Comparison of ENCODE assay signal across 8 mouse cellular contexts in the genomic region with DNA sequence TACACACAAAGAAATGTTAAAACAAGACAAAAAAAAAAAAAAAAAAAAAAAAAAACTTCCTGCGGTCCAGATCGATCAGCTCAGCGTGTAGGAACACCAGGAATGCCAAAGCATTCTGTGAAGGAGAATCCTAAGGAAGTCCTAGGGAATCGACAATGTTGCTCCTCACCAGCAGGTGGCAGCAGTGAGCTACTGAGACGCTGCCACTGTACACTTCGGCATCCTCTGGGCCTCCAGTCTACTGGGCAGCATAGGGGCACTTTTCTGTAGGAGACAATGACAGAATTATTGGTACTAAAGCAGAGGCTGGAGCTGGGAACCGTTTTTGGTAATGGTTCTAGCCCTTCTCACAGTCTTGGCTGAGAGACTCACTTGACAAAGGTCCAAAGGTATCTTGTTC. TPM values are rescaled to one million over a fixed set of nuclear protein-coding genes. Genes with fewer than 3 reads are reported as not detected.
A peak's percentile ranks its signal among the peaks of the same experiment; 100 is the strongest.
DNase-seq lines count a peak whose midpoint lies in the region; ATAC-seq and TF ChIP-seq lines count a peak whose summit lies in the region.

No protein-coding gene starts in this region.

- peak; percentile 59 for ATAC-seq in G1E (ENCODE audit: extremely low read depth, insufficient number of reproducible peaks, low FRiP score, poor library complexity, severe bottlenecking)
- ATAC-seq in neutrophil, adult 5-6 weeks (ENCODE audit: extremely low read depth, insufficient number of reproducible peaks, low FRiP score, poor library complexity, severe bottlenecking), result peak; percentile 82

- H3K9me3 ChIP-seq in G1E (replicated peaks), result no peaks in the 10 kb centered on the region

- DNase-seq in G1E (ENCODE audit: low spot score), result no peak
- DNase-seq in cerebellum, adult 2 months, result peak; percentile 77 to 84
- DNase-seq in forelimb bud, embryonic 11.5 days (ENCODE audit: low read depth, low spot score), result peak; percentile 87
- DNase-seq in heart, postnatal 36 days, result peak; percentile 86 to 91
- DNase-seq in layer of hippocampus, adult 18-20 months (ENCODE audit: low spot score in 2 of 2), result peak; percentile 50 to 87
- DNase-seq in lung, adult 18-20 months, result peak; percentile 81 to 84
- DNase-seq in testis, postnatal 10 days (ENCODE audit: low spot score), result peak; percentile 94

- H3K27me3 ChIP-seq in G1E (ENCODE audit: insufficient read depth, low read length), result peaks cover 14% of the 10 kb centered on the region
- H3K27me3 ChIP-seq in cerebellum, adult 2 months (ENCODE audit: control insufficient read depth, insufficient read depth, low read length), result no peaks in the 10 kb centered on the region

- no peak for TF ChIP-seq POLR2A in cerebellum, adult 2 months (IDR thresholded peaks at IDR 0.05; ENCODE audit: borderline replicate concordance, insufficient read depth, low read length)

- H3K36me3 ChIP-seq in G1E (replicated peaks), result no peaks in the 10 kb centered on the region

- 2% methylated on average over 7 of the region's 7 CpGs for WGBS in cerebellum, adult 2 months

- H3K27ac ChIP-seq in cerebellum, adult 2 months (ENCODE audit: insufficient read depth, low read length), result no peak overlapping the region

- intact Hi-C loops in heart, postnatal 36 days (cut with DNase I), result loop anchor here (1.0 kb wide), 2 partner anchors 40 to 61 kb away; no protein-coding TSS in a partner anchor

- peak; percentile 87 for TF ChIP-seq CTCF in G1E (IDR thresholded peaks at IDR 0.05; ENCODE audit: low read depth, low read length)
- TF ChIP-seq CTCF in cerebellum, adult 2 months (IDR thresholded peaks at IDR 0.05; ENCODE audit: borderline replicate concordance, insufficient read depth, low read depth, low read length), result peak; percentile 98

- no peak overlapping the region for H3K4me3 ChIP-seq in G1E (ENCODE audit: low read depth, low read length)
- H3K4me3 ChIP-seq in cerebellum, adult 2 months (replicated peaks; ENCODE audit: insufficient read depth, low read depth, low read length), result no peak overlapping the region

- peaks cover 29% of the 10 kb centered on the region for H3K4me1 ChIP-seq in G1E (ENCODE audit: insufficient read depth, low read depth, low read length)
- peaks cover 9% of the 10 kb centered on the region; the same call in 1 of the 2 replicates for H3K4me1 ChIP-seq in cerebellum, adult 2 months (ENCODE audit: control insufficient read depth, insufficient read depth, low read length)

RNA-seq across cellular contexts. Expression of gene Sp7, which starts 14.6 kb away (rescaled TPM):
- total RNA-seq in G1E (2014; fragmentation: Nextera tagmentation) (not detected in 2 replicates), G1E (2017) (0.06 and 0.16 TPM in 2 replicates)
- polyA plus RNA-seq in G1E (2012), result not detected in 2 replicates
- 1.4 TPM in 2 replicates for polyA plus RNA-seq in cerebellum, adult 2 months (2012; rRNA removed)
- not detected for total RNA-seq in heart, postnatal 36 days (2021)
- under 1 TPM; 0.41 to 0.45 TPM for total RNA-seq in layer of hippocampus, adult 18-20 months (2021)
- not detected in 2 replicates for total RNA-seq in neutrophil, adult 5-6 weeks (2017)

RNA-seq across cellular contexts. Expression of gene Sp1, which starts 24.4 kb away (rescaled TPM):
- total RNA-seq in G1E (2014; fragmentation: Nextera tagmentation) (92.4 and 93.8 TPM in 2 replicates), G1E (2017) (42.3 and 50.5 TPM in 2 replicates)
- 16.4 and 35.8 TPM in 2 replicates for polyA plus RNA-seq in G1E (2012)
- 12.6 and 14.1 TPM in 2 replicates for polyA plus RNA-seq in cerebellum, adult 2 months (2012; rRNA removed)
- total RNA-seq in heart, postnatal 36 days (2021), result 10 to 100 TPM; 45.7 to 49.1 TPM
- 10 to 100 TPM; 25.7 to 26.3 TPM for total RNA-seq in layer of hippocampus, adult 18-20 months (2021)
- 105 and 109 TPM in 2 replicates for total RNA-seq in neutrophil, adult 5-6 weeks (2017)

RNA-seq across cellular contexts. Expression of gene Aaas, which starts 31.0 kb away (rescaled TPM):
- 187 and 217 TPM in 2 replicates for total RNA-seq in G1E (2014; fragmentation: Nextera tagmentation)
- total RNA-seq in G1E (2017), result 110 and 126 TPM in 2 replicates
- polyA plus RNA-seq in G1E (2012), result 199 and 288 TPM in 2 replicates
- polyA plus RNA-seq in cerebellum, adult 2 months (2012; rRNA removed), result 29.7 and 33.1 TPM in 2 replicates
- 10 to 100 TPM; 12.5 to 12.8 TPM for total RNA-seq in heart, postnatal 36 days (2021)
- total RNA-seq in layer of hippocampus, adult 18-20 months (2021), result 10 to 100 TPM; 19.2 to 23.6 TPM
- 46.0 and 50.6 TPM in 2 replicates for total RNA-seq in neutrophil, adult 5-6 weeks (2017)

RNA-seq across cellular contexts. Expression of gene Myg1, which starts 50.1 kb away (rescaled TPM):
- total RNA-seq in G1E (2014; fragmentation: Nextera tagmentation) (37.5 and 45.9 TPM in 2 replicates), G1E (2017) (30.1 and 35.2 TPM in 2 replicates)
- polyA plus RNA-seq in G1E (2012), result 72.6 and 87.5 TPM in 2 replicates
- 106 and 110 TPM in 2 replicates for polyA plus RNA-seq in cerebellum, adult 2 months (2012; rRNA removed)
- 10 to 100 TPM; 17.7 to 22.7 TPM for total RNA-seq in heart, postnatal 36 days (2021)
- total RNA-seq in layer of hippocampus, adult 18-20 months (2021), result 10 to 100 TPM; 69.4 to 72.5 TPM
- total RNA-seq in neutrophil, adult 5-6 weeks (2017), result 44.2 and 56.0 TPM in 2 replicates

RNA-seq across cellular contexts. Expression of gene Pfdn5, which starts 55.7 kb away (rescaled TPM):
- 113 and 119 TPM in 2 replicates for total RNA-seq in G1E (2014; fragmentation: Nextera tagmentation)
- total RNA-seq in G1E (2017), result 271 and 276 TPM in 2 replicates
- 13.6 and 23.0 TPM in 2 replicates for polyA plus RNA-seq in G1E (2012)
- 318 and 360 TPM in 2 replicates for polyA plus RNA-seq in cerebellum, adult 2 months (2012; rRNA removed)
- total RNA-seq in heart, postnatal 36 days (2021), result 100 to 1,000 TPM; 308 to 311 TPM
- 100 to 1,000 TPM; 469 to 474 TPM for total RNA-seq in layer of hippocampus, adult 18-20 months (2021)
- 495 and 562 TPM in 2 replicates for total RNA-seq in neutrophil, adult 5-6 weeks (2017)
